Mouse (Mus musculus): ENCODE results near the gene Bud31. TPM values are rescaled to one million over a fixed set of nuclear protein-coding genes. Genes with fewer than 3 reads are reported as not detected.
"Not testable (repeated sequence)": the region's sequence is repeated elsewhere in the genome, so short reads cannot be mapped to it uniquely, and the experiment has no call there.

The Bud31 gene
- total RNA-seq, 4 experiments from 2014 or later = 46.9 to 59.4 (median 52.6) TPM

DNA sequence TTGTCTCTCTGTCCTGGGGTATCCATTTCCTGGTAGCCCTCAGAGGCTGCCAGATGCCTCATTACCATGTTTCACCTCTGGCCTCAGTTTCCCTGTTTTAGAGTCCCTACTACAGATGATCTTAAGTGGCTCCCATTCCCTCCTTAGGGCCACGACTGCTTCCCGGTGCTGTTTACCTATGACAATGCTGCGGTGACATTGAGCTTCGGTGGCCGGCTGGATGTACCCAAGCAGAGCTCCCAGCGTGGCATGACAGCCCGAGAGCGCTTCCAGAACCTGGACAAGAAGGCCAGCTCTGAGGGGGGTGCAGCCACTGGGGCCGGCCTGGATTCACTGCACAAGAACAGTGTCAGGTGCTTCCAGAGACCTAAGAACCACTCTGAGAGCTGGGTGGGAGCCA is 13.6 kb upstream of the Bud31 start:
- DNase-seq (ENCODE audit: low spot score in 2 of 2) = no peak

DNA sequence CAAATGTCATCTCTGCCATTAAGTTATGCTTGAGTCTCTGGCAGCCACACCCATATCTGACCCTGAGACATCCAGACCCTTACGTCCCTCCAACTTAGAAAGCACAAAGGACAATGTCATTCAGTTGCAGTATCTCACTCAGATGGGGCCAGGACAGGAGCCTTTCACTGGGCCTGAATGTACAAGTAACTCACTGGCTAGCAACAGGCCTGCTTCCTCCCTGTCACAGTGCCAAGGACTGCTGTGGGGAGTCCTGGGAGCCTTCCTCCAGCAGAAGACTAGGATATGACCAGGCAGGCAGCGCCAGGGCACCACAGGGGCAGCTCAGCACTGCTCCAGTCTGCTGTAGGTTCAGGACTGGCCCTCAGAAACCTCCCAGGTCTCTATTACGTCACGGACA is 11.0 kb upstream of the Bud31 start:
- no peak for DNase-seq (ENCODE audit: low spot score in 2 of 2)

DNA sequence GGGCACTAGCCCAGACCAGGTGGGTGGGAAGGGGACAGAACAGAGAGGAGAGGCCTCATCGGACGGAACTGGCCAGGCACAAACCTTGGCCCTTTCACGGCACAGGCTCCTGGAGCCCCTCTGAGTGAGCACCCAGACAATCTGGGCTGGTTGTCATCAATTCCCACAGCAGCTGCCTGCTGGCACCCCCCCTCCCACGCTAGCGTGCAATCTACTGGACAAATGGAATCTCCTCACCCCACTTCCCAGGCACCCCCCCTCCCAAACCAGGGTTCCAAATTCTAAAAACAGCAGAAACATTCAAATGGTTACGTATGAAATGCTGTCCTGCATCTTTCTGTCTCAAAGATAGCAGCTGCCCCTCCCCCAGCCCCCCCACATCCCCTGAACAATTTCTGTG is 10.4 kb upstream of the Bud31 start:
- DNase-seq (ENCODE audit: low spot score in 2 of 2) = not testable (repeated sequence)

DNA sequence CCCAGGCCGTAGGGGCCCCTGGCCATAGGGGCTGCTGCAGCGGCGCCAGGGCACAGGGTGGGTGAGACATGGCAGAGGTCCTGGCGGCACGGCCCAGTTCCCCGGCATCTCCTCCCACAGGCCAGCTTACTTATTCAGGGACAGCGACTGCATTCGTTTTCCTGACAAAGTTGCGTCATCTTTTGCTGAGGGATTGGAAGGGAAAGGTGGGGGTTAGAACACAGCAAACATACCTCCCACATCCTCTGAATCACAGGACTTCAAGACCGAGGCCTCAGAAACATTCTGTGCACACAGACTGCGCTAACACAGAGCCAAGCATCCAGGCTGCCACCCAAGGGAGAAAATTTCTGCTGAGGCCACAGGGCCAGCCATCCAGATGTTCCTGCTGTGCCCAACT is 10.0 kb upstream of the Bud31 start:
- no peak for DNase-seq (ENCODE audit: low spot score in 2 of 2)

DNA sequence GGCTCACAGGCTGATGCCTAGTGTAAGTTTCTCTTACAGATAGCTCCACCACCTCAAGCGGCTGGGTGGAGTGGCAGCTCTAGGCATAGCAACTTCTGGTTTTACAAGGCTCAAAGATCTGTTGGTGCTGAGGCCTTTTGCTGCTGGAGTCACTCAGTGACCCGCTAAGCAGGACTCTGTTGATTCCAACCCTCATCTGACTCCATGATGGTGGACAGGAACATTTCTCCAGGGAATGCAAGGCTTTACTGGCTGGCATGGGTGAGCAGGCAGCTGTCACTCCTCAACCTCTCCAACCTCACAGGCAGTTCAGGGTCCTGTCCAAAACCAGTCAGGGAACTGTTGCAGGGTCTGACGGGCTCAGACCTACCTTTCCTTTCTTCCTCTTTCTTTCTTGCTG is 9.2 kb upstream of the Bud31 start:
- DNase-seq (ENCODE audit: low spot score in 2 of 2) = no peak

DNA sequence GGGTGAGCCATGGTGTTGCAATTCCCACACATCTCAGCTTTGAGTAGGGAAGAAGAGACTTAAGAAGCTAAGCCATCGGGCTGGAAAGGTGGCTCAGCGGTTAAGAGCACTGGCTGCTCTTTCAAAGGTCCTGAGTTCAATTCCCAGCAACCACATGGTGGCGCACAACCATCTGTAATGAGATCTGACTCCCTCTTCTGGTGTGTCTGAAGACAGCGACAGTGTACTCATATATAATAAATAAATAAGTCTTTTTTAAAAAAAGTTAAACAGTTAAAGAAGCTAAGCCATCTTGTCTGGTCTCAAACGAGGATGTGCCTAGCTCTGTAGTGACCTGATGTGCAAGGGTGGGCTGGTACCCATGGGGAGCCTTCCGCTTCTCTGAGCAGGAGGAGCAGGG is 6.9 kb upstream of the Bud31 start:
- not testable (repeated sequence) for DNase-seq (ENCODE audit: low spot score in 2 of 2)

DNA sequence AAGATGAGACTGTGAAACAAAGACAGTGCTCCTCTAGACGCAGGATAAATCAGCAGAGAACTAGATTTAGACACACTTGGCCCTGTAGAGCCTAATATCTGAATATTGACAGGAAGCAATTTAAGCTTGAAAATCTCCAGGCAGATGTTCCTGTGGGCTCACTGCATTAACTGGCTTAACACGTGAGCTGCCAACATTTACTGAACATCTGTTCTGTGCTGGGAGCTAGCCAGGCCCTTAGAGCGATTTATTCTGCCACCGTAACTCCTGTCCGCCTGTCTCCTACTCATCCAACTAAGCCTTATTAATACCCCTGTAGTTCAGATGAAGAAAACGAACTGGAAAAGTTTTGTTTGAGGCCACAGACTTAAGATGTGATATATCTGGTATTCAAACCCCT is 1.3 kb upstream of the Bud31 start:
- no peak for DNase-seq (ENCODE audit: low spot score in 2 of 2)

DNA sequence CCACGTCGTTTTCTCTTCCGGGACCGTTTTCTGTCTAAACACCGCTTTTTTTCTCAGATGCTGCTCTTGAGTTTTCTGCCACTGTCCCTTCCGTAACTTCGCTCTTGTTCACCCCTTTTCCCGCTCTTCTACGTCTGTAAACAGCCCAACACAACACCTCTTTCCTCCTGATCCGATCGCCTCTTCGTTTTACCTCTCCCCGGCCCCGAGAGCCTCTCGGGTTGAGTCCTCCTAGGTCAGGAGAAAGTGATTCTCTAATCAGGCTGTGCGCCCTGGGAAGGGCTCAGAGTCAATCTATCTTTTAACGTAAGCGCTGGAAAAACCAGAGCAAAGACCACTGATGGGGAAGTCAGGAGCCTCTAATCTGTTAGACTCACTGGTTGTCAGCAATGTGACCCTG is 449 bp downstream of the Bud31 start:
- DNase-seq (ENCODE audit: low spot score in 2 of 2) = no peak

DNA sequence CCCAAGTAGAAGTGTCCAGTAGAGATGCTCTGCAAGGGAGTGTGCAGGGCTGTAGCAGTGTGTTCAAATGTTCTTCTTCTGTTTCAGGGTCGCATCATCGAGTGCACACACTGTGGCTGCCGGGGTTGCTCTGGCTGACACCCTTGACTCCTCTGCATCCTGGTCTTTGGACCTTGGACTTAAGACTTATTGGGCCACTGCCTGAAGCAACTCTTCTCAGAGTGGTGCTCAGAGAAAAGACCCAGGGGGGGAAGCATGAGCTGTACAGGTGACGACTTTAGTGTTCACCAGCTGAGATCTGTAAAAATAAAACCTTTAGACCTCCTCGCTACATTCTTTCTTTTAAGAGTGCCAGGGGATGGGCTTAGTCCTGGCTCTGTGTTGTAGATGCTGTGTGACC is 7.6 kb downstream of the Bud31 start:
- DNase-seq (ENCODE audit: low spot score in 2 of 2) = no peak

DNA sequence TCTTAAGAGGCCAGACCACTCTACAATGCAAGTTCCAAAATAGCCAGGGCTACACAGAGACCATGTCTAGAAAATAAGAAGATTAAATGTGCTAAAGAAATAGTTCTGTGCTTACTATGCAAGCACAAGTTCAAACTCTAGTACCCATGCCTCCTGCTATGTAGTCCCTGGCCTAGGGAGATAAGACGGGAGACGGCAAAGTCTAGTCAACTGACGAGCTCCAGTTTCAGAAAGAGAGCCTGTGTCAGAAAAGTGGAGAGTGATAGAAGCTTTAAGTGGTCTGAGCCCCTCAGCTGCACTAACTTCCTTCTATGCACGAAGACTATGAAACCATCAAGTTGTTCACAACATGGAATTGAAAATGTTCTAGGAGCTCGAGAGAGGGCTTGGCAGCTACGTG is 9.1 kb downstream of the Bud31 start:
- no peak for DNase-seq (ENCODE audit: low spot score in 2 of 2)

DNA sequence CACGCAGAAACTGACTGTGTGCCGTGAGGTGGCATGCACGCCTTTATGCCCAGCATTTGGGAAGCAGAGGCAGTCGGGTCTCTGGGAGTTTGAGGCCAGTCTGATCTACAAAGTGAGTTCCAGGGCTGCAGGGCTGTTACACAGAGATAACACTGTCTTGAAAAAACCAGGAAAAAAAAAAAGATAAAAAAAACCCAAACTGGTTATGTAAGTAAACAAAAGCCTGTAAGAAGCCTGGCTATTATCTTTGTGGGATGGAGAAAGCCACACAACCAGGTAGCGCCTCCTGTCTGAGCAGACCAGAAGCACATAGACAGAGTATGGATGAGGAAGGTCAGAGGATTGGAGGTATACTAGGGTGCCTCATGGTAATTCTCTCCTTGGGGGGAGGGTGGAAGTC is 12.5 kb downstream of the Bud31 start:
- no peak for DNase-seq (ENCODE audit: low spot score in 2 of 2)

DNA sequence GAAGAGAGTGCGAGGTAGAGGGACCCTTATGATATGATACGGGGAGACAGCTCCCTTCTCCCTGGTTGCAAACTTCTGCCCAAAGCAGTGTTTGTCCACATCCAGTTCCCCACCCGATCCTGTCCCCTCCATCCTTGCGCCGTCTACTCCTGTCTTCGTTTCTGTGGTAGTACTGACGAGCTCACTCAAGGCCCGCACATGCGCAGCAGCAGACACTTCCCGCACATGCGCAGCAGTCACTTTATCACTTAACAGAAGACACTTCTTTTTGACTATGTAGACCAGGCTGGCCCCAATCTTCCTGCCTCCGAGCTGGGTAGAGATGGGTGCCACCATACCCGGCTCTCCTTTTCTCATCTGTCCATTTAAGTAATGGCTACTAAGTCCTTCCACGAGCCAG is 21.2 kb downstream of the Bud31 start:
- no peak for DNase-seq (ENCODE audit: low spot score in 2 of 2)

DNA sequence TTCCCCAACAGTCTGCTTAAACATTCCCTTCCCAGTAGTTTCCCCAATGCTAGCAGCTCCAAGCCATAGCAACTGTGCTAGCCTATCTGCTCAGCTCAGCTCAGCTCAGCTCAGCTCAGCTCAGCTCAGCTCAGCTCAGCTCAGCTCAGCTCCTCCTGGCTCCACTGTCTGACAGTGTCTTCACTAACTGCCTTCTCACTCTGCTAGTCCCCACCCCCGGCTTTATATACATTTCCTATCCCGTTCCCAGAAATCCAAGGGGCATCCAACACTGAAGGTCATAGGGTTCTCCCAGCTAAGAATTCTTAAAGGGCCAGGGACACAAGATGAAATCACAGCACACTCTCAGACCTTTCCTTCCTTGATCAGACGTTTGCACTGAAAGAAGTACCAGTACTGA is 24.5 kb downstream of the Bud31 start:
- no peak for DNase-seq (ENCODE audit: low spot score in 2 of 2)

DNA sequence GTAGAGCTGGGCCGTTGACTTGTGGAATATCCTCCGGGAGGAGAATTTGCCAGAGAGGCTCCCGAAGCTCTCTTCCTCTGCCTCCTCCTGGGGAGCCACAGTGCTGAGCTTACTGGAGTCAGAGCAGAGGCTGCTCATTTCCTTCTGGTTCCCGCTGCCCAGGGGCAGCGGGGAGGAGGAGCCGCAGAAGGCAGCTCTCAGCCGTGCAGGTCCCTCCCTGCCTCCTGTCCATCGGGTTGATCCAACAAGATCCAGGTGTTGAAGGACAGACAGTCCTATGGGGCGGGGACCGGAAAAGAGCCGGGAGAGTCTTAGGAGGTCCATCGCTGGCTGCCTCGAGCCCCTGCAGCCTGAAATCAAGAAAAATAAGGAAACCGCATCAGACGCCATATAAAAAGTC is 25.0 kb downstream of the Bud31 start:
- DNase-seq (ENCODE audit: low spot score in 2 of 2) = no peak

DNA sequence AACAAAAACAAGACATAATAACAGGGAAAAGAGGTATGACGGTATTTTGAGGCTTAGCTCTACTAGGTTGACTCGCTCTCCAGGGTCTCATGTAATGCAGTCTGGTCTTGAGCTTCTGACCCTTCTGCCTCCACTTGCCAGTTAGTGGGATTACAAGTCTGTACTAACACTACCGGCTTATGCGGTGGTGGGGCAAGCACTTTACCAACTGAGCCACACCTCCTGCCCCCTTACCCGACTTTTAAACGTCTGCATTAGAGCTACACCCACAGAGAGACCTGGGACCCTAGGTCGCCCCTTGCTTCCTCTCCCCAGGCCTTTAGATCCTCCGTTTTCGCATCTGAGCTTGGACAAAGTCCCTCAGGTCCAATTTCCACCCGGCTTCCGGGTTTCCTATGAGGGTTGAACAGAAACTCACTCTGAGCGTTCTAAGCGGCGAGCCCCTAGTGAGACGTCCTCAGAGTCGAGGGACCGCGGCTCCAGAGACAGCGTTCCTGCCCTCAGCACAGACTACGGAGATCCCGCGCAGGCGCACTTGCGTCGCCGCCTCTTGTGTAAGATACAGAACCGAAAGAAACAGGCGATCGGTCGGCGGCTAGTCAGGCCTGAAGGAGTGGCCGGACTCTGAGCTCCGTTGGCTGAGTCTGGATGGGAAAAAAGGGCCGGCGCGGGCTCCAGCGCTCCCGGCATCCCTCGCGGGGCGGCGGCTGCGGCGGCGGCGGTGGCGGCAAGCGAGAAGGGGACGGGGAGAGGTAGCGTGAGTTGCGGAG is 26.6 kb downstream of the Bud31 start, which contains the start of the genes Ptcd1 and Cpsf4:
Gene Ptcd1 (minus strand): TSS at position 573 of the 770 bp plus-strand sequence.
Gene Cpsf4 (plus strand): TSS at position 678 of the 770 bp plus-strand sequence.
- peak; percentile 99 for DNase-seq (ENCODE audit: low spot score in 2 of 2)

DNA sequence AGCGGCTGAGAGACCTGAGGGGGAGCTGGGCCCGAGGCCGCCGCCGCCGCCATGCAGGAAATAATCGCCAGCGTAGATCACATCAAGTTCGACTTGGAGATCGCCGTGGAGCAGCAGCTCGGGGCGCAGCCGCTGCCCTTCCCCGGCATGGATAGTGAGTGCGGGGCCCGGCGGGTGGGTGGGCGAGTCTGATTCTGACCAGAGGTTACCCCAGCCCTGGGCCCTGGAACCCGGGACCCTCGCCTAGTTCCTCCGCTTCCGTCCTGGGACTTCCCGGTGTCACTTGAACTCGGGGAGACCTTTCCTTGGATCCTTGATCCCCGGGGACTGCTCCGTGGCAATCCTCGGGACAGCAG is 27.1 kb downstream of the Bud31 start:
- DNase-seq (ENCODE audit: low spot score in 2 of 2) = peak in 1 of 2 experiments; percentile 6

DNA sequence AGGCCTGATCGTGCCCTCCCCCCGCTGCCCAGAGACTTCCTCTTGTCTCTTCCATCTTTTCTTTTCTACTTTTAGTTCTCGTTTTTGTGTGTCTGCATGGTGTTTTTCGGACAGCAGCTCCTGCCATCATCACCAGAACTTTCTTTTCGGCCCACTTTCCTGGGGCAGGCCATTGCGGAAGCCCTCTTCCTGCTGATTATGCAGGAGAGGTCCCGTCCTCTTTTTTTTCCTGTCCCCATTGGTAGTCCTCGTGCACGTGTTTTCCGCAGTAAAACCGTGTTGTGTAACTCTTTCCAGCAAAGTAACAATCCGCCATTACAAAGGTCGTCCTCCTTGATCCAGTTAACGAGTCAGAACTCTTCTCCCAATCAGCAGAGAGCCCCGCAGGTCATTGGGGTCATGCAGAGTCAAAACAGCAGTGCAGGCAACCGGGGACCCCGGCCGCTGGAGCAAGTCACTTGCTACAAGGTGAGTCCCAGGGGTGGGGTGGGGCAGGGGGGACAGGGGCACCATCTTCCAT is 38.4 kb downstream of the Bud31 start:
- DNase-seq (ENCODE audit: low spot score in 2 of 2) = no peak

DNA sequence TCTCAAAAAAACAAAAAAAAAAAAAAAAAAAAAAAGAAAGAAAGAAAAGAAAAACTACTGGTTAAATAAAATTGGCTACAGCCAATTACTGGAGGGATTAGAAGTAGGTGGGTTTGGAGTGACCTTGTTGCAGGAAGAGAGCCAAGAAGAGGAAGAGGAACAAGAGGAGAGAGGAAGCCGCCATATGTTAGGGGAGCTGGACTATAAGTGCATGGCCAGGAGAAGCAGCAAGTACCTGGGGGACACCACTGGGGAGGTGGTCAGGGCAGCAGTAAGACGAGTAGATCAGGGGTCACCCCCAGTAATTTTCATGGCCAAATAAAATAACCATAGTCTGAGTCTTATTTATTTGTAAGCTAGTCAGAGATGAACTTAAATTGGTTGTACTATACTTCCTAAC is 45.1 kb downstream of the Bud31 start:
- no peak for DNase-seq (ENCODE audit: low spot score in 2 of 2)

DNA sequence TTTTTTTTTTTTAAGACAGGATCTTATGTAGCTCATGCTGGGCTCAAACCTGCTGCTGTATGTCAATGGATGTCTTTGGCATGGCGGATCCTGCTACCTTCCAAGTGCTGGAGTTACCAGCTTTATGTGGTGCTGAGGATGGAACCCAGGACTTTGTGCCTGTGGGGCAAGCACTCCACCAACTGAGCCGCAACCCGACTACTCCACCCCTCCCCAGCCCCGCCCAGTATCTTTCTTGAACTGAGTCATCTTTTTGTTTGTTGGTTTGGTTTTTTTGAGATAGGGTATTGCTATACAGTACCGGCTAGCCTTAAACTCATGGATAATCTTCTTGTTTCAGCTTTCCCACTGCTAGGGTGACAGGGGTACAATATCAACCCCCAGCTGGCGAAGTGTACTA is 49.3 kb downstream of the Bud31 start:
- no peak for DNase-seq (ENCODE audit: low spot score in 2 of 2)

DNA sequence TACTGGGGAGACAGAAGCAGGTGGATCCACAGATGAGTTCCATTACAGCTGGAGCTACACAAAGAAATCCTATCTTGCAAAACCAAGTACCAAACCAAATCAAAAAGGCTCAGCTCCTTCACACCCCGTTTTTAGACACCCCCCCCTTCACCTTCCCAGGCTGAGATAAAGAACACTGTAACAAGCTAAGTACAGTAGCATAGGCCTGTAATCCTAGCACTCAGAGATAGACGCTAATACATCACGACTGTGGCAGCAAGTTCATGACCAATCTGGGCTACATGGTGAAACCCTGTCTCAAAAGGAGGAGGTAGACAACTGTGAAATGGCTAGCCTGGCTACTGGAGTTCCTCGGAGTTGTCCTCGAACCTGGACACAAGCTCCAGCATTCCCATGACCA is 50.2 kb downstream of the Bud31 start:
- DNase-seq (ENCODE audit: low spot score in 2 of 2) = no peak

DNA sequence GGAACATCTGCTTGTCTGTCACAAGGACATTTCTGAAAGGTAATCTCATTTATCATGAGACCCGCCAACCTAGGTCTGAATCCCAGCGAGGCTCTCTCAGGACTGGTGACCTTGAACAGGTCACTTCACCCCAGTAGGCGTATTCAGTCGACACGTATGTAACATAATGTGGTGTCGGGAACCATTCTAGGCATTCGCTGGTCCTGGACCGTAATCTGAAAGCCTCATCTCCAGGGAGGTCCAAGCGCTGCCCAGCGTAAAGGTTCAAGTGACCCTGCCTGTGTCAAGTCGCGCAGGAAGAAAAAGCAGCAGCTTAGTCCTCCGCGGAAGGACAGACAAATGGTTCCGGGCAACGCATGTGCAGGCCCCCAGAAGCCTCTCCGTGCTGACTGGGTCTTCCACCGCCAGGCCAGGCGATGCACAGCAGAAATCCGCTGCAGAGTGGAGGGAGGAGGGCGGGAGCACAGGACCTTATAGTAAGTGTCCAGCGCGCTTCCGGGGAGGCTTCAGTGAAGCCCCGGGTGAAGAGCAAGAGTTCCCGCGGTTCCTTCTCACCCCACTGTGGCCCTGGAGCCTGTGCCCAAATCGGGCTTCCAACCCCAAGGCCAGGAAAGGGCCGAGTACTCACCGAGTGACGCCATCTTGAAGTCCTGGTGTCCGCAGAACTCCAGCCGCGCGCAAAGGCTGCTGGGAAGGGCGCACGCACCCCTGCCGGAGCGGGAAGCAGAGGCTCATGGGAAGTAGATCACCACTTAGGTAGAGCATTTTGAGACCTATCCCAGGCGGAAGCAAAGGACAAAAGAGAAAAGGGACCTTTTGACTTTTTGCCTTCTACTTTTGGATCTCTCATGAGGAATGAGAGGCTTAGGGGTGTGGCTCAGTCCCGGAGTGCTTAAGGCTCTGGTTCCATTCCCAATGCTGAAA is 51.0 kb downstream of the Bud31 start:
- DNase-seq (ENCODE audit: low spot score in 2 of 2) = peak; percentile 82 to 83

DNA sequence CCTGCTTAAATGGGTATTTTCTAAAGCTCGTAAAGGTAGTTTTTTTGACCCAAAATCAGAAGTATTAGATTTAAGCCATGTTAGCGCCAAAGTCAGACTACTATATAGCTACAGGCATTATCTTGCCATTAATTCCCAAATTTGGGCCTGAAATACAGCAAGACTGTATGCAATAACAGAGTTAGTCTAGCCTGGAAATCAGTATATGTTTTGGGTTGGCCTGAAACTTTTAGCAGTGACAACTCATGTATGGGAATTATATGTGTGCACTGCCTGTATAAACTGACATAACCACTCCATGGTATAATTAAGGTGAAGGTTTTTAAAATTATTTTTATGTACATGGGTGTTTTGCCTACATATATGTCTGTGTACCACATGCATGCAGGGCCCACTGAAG is 51.8 kb downstream of the Bud31 start, which contains the start of gene Atp5j2:
Gene Atp5j2 (minus strand): TSS at position 101 of the 400 bp plus-strand sequence.
- DNase-seq (ENCODE audit: low spot score in 2 of 2) = no peak
